Mouse (Mus musculus): Measurements from ENCODE around the gene Cited2. TPM values are rescaled to one million over a fixed set of nuclear protein-coding genes. Genes with fewer than 3 reads are reported as not detected.

Cited2 gene
- total RNA-seq, 2 experiments from 2014 or later = 28.6 to 114 TPM

DNA sequence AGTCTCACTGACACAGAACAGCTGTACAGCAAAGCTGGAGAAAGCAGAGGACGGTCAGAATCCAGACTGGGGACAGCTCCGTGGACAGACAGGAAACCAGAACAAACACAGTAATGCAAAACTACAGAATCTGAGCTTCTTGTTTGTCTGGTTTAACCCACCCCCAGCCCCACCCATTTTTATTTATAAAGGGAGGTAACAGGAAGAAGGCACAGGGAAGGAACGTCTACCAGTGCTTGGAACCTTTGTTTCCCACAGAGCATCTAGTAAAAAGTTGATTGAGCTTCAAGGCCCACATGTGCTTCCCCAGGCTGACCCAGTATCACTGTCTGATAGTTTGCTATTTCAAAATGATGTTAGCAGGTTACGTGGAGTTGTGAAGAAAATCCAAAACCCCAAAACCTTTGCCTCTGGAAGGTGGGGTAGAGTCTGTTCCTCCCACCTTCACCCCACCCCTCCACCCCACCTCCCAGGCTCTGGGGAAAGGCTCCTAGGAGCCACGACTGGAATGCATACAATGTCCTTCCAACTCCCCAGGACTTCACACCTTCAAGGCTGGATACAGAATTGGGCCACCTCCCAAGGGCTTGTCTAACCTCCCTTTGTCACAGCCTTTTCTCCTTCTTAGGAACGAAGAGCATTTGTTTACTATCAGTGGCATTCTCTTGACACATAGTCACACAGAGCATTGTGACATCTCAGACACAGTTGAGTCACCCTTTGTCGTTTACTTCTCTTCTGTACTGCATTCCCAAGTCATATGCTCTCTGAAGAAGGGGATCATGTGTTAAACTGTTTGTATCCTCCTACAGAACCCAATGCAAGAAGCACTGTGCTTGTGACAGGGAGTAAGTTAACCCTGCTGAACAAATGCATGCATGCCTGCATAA is 25.4 kb upstream of the Cited2 start:
- no peak for TF ChIP-seq CTCF (IDR thresholded peaks at IDR 0.05)
- intact Hi-C loops (cut with DNase I) = no loop called here
- no peak overlapping the region for H3K4me3 ChIP-seq
- no peak for DNase-seq
- no peak overlapping the region for H3K27ac ChIP-seq

DNA sequence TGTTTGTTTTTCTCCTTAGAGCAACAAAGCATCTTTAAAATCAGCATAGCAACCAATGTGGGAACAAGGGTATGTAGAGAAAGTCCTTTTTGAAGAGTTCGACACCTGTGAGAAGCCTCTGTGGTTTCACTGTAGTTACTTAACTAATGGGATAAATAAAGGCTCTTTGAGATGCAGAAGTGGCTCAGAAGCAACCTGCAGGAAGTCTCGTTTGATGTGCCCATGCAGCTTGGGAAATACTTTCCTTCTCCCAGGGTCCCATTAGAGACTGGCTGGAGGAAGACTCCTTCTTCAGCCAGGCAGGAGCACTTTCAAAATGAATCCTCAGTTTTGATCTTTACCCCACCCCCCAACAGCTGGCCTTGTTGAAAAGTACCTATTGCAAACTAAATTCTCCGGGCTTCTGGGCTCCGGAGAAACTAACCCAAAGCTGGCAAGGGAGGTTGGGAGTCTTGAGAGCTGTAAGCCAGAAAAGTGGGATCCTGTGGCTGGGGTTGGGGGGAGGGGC is 17.5 kb upstream of the Cited2 start:
- intact Hi-C loops (cut with DNase I) = no loop called here
- no peak for DNase-seq

DNA sequence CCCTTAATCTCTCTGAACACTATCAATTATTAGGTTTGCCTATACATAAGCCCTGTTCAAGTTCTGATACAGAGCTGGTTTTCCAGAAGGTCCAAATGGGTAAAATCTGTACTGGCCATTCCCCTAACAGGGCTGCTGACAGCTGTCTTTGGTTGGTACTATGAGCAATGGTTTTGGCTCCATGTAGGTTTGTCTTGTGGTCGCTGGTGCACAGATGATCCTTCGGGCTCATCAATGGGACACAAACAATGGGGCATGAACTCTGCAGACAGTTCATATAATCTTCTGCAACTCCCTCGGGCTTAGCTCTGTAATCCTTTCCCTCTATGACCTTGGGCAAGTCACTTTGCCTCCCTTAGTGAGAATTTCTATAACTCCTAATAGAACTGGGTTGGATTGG is 12.3 kb upstream of the Cited2 start:
- Histone ChIP-seq H3K27ac (no peak overlapping the region), H3K4me3 (no peak overlapping the region)
- no peak for TF ChIP-seq CTCF (IDR thresholded peaks at IDR 0.05)
- intact Hi-C loops (cut with DNase I) = no loop called here
- no peak for DNase-seq

More for the DNA sequence above, 17.5 kb upstream of the Cited2 start:
- Histone ChIP-seq H3K4me3 (no peak overlapping the region), H3K27ac (no peak overlapping the region)
- no peak for TF ChIP-seq CTCF (IDR thresholded peaks at IDR 0.05)

DNA sequence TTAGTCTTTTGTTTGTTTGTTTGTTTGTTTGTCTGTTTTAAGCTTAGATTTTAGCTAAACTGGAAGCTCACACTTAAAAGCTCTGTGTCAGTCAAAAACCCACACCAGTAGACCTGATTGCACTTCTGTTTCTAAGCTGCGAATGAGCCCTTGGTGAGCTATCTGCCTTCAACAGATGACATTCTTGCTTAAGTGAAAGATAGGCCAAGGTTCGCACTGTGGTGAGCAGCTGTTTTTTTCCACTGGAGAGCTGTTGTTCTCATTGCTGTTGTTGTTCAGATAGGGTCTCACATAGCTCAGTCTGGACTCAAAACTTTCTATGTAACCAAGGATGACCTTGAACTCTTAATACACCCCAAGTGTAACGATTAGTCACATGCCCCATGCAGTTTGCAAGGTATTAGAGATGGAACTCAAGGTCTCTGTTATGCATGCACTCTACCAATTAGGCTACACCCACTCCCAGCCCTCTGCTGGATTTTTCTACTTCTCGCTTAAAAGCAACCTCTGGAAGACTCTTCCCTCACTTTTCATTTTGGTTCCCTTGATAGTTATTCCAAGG is 3.9 kb upstream of the Cited2 start:
- intact Hi-C loops (cut with DNase I) = no loop called here
- H3K27ac ChIP-seq = no peak overlapping the region
- H3K4me3 ChIP-seq = no peak overlapping the region
- TF ChIP-seq CTCF (IDR thresholded peaks at IDR 0.05) = no peak
- no peak for DNase-seq

DNA sequence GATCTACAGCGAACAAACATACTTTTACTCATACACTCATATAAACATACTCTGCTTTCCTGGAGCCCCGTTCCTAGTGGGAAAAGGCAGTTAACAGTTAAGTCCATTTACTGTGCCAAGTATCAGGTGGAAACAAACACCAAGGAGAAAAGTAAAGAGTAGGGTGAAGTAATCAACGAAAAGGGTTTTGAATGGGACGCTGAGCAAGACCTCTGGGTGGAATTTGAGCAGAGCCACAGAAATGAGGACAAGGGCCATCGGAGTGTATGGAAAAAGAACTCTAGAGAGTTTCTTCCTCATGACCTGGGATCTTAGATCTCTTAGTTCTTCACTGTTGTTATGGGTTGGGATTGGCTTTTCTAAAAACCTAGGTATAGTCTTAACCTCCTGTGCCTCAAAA is 3.4 kb upstream of the Cited2 start:
- no peak for DNase-seq
- TF ChIP-seq CTCF (IDR thresholded peaks at IDR 0.05) = no peak
- H3K4me3 ChIP-seq = no peak overlapping the region
- no peak overlapping the region for H3K27ac ChIP-seq
- intact Hi-C loops (cut with DNase I) = loop anchor here (5.0 to 10.0 kb wide), 5 partner anchors 197 to 1145 kb away; no protein-coding TSS in a partner anchor

DNA sequence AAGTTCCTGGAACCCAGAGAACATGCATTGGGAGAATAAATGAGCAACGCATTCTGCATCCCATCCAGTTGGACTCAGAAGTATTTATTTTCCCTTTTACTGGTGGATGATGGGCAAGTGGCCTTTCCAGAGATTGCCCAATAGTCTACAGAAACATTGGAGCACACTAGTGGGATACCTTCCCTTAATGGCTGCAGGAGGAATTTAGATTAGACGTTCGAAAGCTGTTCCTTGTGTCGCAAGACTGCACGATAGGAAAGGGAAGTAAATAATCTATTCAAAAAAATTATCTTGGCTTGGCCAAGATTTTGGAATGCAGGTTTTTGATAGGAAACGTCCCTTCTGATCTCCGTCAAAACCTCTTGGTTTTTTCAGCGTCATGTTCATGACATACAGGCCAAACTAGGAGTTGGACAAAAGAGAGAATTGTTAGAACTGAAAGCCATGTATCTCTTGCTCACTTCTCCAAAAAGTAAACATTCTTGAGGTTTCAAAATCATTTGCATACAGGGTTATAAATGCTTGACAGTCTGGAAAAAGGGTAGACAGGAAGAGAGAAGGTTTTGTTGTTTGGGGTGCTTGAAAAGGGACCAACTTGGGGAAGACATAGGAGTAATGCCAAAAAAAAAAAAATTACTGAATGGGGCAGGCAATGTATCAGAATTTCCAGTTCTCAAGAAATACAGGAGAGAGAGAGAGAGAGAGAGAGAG is 2.0 kb upstream of the Cited2 start:
- H3K27ac ChIP-seq = peak overlapping the region; percentile 99
- intact Hi-C loops (cut with DNase I) = loop anchor here (5.0 to 10.0 kb wide), 5 partner anchors 199 to 1146 kb away; no protein-coding TSS in a partner anchor
- peak overlapping the region; percentile 93 for H3K4me3 ChIP-seq
- DNase-seq = no peak
- TF ChIP-seq CTCF (IDR thresholded peaks at IDR 0.05) = no peak

DNA sequence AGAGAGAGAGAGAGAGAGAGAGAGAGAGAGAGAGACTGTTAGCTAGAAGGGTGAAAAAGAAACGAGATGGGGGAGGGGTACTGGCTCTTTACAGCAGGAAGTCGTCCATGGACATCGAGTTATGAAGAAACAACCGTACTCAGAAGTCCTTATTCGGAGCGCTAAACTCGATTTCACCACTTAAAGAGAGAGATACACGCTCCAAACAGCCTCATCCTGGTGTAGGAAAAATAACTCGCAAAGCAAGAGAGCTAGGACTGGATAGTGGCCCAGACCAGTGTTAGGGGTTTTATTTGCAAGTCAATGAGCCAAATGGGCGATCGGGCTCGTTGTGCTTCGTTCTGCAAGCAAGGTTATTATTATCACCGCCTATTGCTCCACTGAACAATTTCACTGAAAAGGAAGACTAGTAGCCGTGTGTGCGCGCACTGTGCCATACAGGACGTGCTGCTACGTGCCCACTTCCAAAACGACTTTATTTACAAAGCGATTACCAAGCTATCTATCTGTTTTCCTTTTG is 1.4 kb upstream of the Cited2 start:
- no peak for TF ChIP-seq CTCF (IDR thresholded peaks at IDR 0.05)
- H3K27ac ChIP-seq = peak overlapping the region; percentile 99
- intact Hi-C loops (cut with DNase I) = loop anchor here (1.0 to 10.0 kb wide), 6 partner anchors 199 to 1147 kb away; no protein-coding TSS in a partner anchor
- peak overlapping the region; percentile 93 for H3K4me3 ChIP-seq
- DNase-seq = peak; percentile 52

DNA sequence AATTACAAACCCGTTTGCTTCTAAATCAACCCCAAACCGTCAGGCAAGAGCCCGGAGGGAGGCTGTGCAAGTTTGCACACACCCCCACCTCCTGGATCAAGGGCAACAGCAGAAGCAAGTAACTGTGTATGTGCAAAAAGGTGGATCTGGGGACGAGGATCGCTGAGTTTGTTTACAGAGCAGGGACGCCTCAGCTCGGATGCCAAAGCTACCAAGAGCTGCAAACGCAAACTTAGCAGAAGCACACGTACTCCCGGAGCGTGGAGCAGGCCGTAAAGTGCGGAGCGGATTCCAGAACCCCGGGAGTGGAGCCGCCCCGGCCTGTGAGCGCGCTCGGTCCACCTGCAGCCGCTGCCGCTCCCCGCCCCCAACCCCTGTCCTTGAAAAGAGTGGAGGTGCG is 860 bp upstream of the Cited2 start:
- intact Hi-C loops (cut with DNase I) = loop anchor here (1.0 to 10.0 kb wide), 6 partner anchors 200 to 1147 kb away; no protein-coding TSS in a partner anchor
- peak overlapping the region; percentile 93 for H3K4me3 ChIP-seq
- peak overlapping the region; percentile 99 for H3K27ac ChIP-seq
- TF ChIP-seq CTCF (IDR thresholded peaks at IDR 0.05) = no peak
- peak; percentile 97 for DNase-seq

DNA sequence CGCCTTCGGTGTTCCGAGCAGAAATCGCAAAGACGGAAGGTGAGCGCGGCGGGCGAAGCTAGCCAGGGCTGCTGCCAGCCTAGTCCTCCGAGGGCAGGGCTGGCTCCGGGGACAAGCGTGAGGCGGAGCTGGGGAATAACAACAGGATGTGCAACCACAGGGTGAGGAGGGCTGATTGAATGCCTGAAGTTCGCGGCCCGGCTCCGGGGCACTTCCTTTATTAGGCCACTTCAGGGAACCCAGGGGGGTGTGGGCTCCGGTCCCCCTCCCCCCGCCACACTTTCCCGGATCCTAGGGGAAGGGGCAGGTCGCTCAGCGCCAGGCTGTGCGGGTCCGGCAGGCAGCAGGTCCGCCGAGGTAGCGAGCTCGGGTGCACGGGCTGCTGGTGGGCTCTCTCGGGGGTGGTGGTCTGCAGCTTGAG is 413 bp downstream of the Cited2 start:
- intact Hi-C loops (cut with DNase I) = loop anchor here (5.0 to 10.0 kb wide), 5 partner anchors 201 to 1149 kb away; no protein-coding TSS in a partner anchor
- no peak for DNase-seq
- no peak for TF ChIP-seq CTCF (IDR thresholded peaks at IDR 0.05)
- Histone ChIP-seq H3K4me3 (peak overlapping the region; percentile 93), H3K27ac (peak overlapping the region; percentile 99)

DNA sequence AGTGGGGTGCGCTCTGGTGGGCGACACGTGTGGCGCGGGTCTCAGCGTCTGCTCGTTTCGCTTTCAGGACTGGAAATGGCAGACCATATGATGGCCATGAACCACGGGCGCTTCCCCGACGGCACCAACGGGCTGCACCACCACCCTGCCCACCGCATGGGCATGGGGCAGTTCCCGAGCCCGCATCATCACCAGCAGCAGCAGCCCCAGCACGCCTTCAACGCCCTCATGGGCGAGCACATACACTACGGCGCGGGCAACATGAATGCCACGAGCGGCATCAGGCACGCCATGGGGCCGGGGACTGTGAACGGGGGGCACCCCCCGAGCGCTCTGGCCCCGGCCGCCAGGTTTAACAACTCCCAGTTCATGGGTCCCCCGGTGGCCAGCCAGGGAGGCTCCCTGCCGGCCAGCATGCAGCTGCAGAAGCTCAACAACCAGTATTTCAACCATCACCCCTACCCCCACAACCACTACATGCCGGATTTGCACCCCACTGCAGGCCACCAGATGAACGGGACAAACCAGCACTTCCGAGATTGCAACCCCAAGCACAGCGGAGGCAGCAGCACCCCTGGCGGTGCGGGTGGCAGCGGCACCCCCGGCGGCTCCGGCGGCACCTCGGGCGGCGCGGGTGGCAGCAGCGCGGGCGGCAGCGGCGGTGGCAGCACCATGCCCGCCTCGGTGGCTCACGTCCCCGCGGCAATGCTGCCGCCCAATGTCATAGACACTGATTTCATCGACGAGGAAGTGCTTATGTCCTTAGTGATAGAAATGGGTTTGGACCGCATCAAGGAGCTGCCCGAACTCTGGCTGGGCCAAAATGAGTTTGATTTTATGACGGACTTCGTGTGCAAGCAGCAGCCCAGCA is 1.1 kb downstream of the Cited2 start:
- intact Hi-C loops (cut with DNase I) = loop anchor here (5.0 to 10.0 kb wide), 5 partner anchors 202 to 1149 kb away; no protein-coding TSS in a partner anchor
- DNase-seq = peak; percentile 88
- Histone ChIP-seq H3K27ac (peak overlapping the region; percentile 99), H3K4me3 (peak overlapping the region; percentile 93)
- TF ChIP-seq CTCF (IDR thresholded peaks at IDR 0.05) = peak; percentile 66

DNA sequence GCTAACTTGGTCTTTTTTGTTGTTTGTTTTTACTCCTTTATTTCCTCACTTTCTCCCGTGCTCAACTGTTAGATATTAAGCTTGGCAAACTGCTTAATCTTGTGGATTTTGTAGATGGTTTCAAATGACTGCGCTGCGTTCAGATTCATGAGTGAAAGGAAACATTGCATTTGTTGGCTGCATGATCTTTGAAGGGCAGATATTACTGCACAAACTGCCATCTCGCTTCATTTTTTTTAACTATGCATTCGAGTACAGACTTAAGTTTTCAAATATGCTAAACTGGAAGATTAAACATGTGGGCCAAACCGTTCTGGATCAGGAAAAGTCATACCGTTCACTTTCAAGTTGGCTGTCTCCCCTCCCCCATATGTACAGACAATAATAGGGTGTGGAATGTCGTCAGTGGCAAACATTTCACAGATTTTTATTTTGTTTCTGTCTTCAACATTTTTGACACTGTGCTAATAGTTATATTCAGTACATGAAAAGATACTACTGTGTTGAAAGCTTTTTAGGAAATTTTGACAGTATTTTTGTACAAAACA is 2.1 kb downstream of the Cited2 start:
- intact Hi-C loops (cut with DNase I) = loop anchor here (5.0 to 10.0 kb wide), 2 partner anchors 1088 to 1150 kb away; no protein-coding TSS in a partner anchor
- no peak for DNase-seq
- no peak for TF ChIP-seq CTCF (IDR thresholded peaks at IDR 0.05)
- Histone ChIP-seq H3K4me3 (peak overlapping the region; percentile 93), H3K27ac (peak overlapping the region; percentile 99)
